Mouse (Mus musculus) ES-E14 (cell line): ENCODE results near the gene Cdpf1.

Experiments used
- CHD2 ChIP-seq: IDR thresholded peaks from 2 replicates; pipeline ENCODE4 v1.6.1; 2014; ENCODE audit warnings: mild to moderate bottlenecking, low read depth, low read length, inconsistent platforms
- HCFC1 ChIP-seq: IDR thresholded peaks from 2 replicates; pipeline ENCODE4 v1.6.1; 2012; ENCODE audit warnings: low read length, inconsistent platforms, borderline replicate concordance; ENCODE audit not compliant: insufficient read depth
- MAFK ChIP-seq: IDR thresholded peaks from 2 replicates; pipeline ENCODE4 v1.6.1; 2014; ENCODE audit warnings: mild to moderate bottlenecking, low read depth, low read length, inconsistent platforms; ENCODE audit not compliant: insufficient read depth
- ZC3H11A ChIP-seq: IDR thresholded peaks from 2 replicates; pipeline ENCODE4 v1.6.1; 2012; ENCODE audit warnings: low read depth, mild to moderate bottlenecking, inconsistent platforms, low read length, borderline replicate concordance
- ZNF384 ChIP-seq: IDR thresholded peaks from 2 replicates; pipeline ENCODE4 v1.6.1; 2012; ENCODE audit warnings: low read depth, low read length, inconsistent platforms

- no peak for TF ChIP-seq ZNF384
- no peak for TF ChIP-seq HCFC1
- TF ChIP-seq MAFK: no peak
- TF ChIP-seq CHD2: no peak
- TF ChIP-seq ZC3H11A: no peak
These were observed 53.7 kb downstream of the Cdpf1 start for GRCm38 (mm10) chr15:85757768-85758167.
